Mouse (Mus musculus) hindbrain, embryonic 16.5 days (tissue): ENCODE data around the gene Cenps. TPM values are rescaled to one million over a fixed set of nuclear protein-coding genes. Genes with fewer than 3 reads are reported as not detected.

ENCODE experiments used
- ATAC-seq: fragments of 200-750 bp; cut with Nextera tagmentation; 2 replicates; pipeline ENCODE4 v1.8.0; 2017; ENCODE audit warnings: moderate TSS enrichment, moderate library complexity
- H3K27ac ChIP-seq: fragments of 300-500 bp; sonication (generic); 2 replicates; pipeline ENCODE4 v1.5.1; 2014; ENCODE audit warnings: low read depth, mild to moderate bottlenecking, control low read depth, low read length, moderate library complexity
- H3K27me3 ChIP-seq: fragments of 300-500 bp; sonication (generic); replicated peaks from 2 replicates; pipeline ENCODE4 v1.6.1; 2014; ENCODE audit warnings: low read length; ENCODE audit not compliant: control insufficient read depth, insufficient read depth
- H3K36me3 ChIP-seq: fragments of 300-500 bp; sonication (generic); 2 replicates; pipeline ENCODE4 v1.6.1; 2014; ENCODE audit warnings: mild to moderate bottlenecking, low read length, moderate library complexity, mixed read lengths; ENCODE audit not compliant: control insufficient read depth, insufficient read depth
- H3K4me1 ChIP-seq: fragments of 300-500 bp; sonication (generic); 2 replicates; pipeline ENCODE4 v1.6.1; 2014; ENCODE audit warnings: low read depth, low read length; ENCODE audit not compliant: control insufficient read depth, insufficient read depth
- H3K4me2 ChIP-seq: fragments of 300-500 bp; sonication (generic); 2 replicates; pipeline ENCODE4 v1.6.1; 2014; ENCODE audit warnings: mild to moderate bottlenecking, low read length, control low read depth, moderate library complexity
- H3K4me3 ChIP-seq: fragments of 300-500 bp; sonication (generic); 2 replicates; pipeline ENCODE4 v1.5.1; 2014; ENCODE audit warnings: mild to moderate bottlenecking, low read length, control low read depth, moderate library complexity
- H3K9ac ChIP-seq: fragments of 300-500 bp; sonication (generic); 2 replicates; pipeline ENCODE4 v1.6.1; 2014; ENCODE audit warnings: low read depth, mild to moderate bottlenecking, control low read depth, low read length, moderate library complexity
- H3K9me3 ChIP-seq: fragments of 300-500 bp; sonication (generic); 2 replicates; pipeline ENCODE4 v1.6.1; 2014; ENCODE audit warnings: mild to moderate bottlenecking, low read length, moderate library complexity; ENCODE audit not compliant: control insufficient read depth
- WGBS: fragments of 180-500 bp; shearing (Covaris S2); extraction: QIAGEN DNeasy Blood & Tissue Kit; methylation state at CpG from one replicate; pipeline ENCODE4 v1.1.7; 2014; 5-methylcytosine and 5-hydroxymethylcytosine counted together
- polyA plus RNA-seq: library from polyadenylated mRNA; unstranded; fragments of >200 nt; fragmentation: Nextera tagmentation; extraction: Ambion mirVana; gene quantifications from 2 replicates; pipeline ENCODE4 v1.2.1, GENCODE M21; 2015

Cenps gene
- polyA plus RNA-seq, 1 experiment from 2014 or later = 18.9 TPM

DNA sequence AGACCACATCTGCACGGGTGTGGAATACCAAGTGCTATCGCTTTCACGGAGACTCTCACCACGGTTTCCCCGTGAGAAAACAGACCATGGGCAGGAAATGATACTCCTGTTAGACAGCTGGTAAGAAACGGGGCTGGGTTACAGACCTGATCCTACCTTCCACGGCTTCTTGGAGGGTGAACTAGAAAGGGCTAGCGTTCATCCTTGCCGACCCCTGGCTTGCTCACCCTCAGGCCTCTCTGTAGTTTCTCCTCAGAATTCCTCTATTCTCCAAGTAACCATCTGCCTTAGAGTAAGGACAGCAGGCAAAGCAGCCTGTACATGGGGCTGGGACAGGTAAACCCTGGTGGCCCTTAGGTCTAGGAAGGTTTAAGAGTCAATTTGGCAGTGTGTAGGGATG is 11.8 kb upstream of the Cenps start:
- no peak for ATAC-seq
- WGBS = 82% methylated on average over 9 of the region's 9 CpGs
- Histone ChIP-seq H3K36me3 (peaks cover 24% of the 10 kb centered on the region), H3K27ac (no peak overlapping the region), H3K4me3 (no peak overlapping the region), H3K9ac (no peak overlapping the region), H3K27me3 (no peaks in the 10 kb centered on the region), H3K4me1 (peaks cover 2% of the 10 kb centered on the region; the same call in 1 of the 2 replicates), H3K4me2 (no peak overlapping the region), H3K9me3 (no peaks in the 10 kb centered on the region)

DNA sequence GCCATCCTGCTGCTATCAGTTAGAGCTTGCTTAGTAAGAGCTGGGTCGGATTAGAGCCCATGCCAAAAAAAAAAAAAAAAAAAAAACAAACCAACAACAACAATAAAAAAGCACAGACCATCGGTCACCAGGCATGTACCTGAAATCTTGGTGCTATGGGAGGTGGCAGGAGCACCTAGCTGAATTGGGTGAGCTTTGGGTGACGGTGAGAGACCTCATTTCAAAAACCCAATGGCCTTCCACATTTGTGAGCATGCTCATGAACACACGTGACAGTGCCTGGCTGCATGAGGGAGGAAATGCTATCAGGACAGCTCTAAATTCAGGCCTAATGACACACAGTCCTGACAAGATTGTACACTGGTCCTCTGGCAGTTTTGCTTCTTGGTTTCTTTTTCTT is 10.7 kb upstream of the Cenps start:
- Histone ChIP-seq H3K9me3 (no peaks in the 10 kb centered on the region), H3K27me3 (no peaks in the 10 kb centered on the region), H3K4me1 (peaks cover 2% of the 10 kb centered on the region; the same call in 1 of the 2 replicates), H3K27ac (no peak overlapping the region), H3K4me3 (no peak overlapping the region), H3K36me3 (peaks cover 16% of the 10 kb centered on the region), H3K9ac (no peak overlapping the region), H3K4me2 (no peak overlapping the region)
- no peak for ATAC-seq
- 75% methylated on average over 4 of the region's 4 CpGs for WGBS

GRCm38 (mm10) chr4:149147528-149147927 is 10.1 kb upstream of the Cenps start:
- Histone ChIP-seq H3K9ac (no peak overlapping the region), H3K27ac (no peak overlapping the region), H3K4me2 (no peak overlapping the region), H3K4me3 (no peak overlapping the region), H3K4me1 (peaks cover 2% of the 10 kb centered on the region; the same call in 1 of the 2 replicates), H3K36me3 (peaks cover 16% of the 10 kb centered on the region), H3K9me3 (no peaks in the 10 kb centered on the region), H3K27me3 (no peaks in the 10 kb centered on the region)
- no peak for ATAC-seq
- WGBS = 85% methylated on average over 7 of the region's 7 CpGs

DNA sequence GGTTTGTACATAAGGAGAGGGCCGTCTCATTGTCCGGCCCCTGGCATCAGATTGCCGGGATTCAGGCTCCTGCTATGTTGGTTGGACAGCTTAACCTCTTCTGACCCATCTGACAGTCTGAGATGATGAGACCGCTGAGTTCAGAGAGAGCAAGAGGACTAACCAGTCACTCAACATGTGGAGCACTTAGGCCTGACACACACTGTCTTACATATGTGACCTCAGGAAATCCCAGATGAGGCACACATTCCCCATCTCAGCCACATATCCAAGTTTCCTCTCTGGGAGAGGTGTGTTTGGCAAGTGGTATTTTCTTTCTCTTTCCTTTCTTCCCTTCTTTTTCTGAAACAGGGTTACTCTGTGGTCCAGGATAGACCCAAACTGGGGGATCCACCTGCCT is 7.7 kb upstream of the Cenps start:
- no peak overlapping the region for H3K9ac ChIP-seq
- H3K4me2 ChIP-seq = no peak overlapping the region
- no peaks in the 10 kb centered on the region for H3K27me3 ChIP-seq
- no peak overlapping the region for H3K4me3 ChIP-seq
- 78% methylated on average over 4 of the region's 4 CpGs for WGBS
- ATAC-seq = no peak
- H3K27ac ChIP-seq = no peak overlapping the region
- no peaks in the 10 kb centered on the region for H3K9me3 ChIP-seq
- H3K36me3 ChIP-seq = peaks cover 2% of the 10 kb centered on the region
- peaks cover 2% of the 10 kb centered on the region; the same call in 1 of the 2 replicates for H3K4me1 ChIP-seq

- H3K27me3 ChIP-seq = no peaks in the 10 kb centered on the region
- no peak overlapping the region for H3K4me2 ChIP-seq
- no peak overlapping the region for H3K9ac ChIP-seq
- H3K4me3 ChIP-seq = no peak overlapping the region
- 0 out of 2 replicates have a peak overlapping the region, but pooled peaks have one; percentile 29 for H3K27ac ChIP-seq
- no peaks in the 10 kb centered on the region for H3K9me3 ChIP-seq
- ATAC-seq = peak; percentile 90
- peaks cover 2% of the 10 kb centered on the region; the same call in 1 of the 2 replicates for H3K36me3 ChIP-seq
- 7% methylated on average over 3 of the region's 3 CpGs for WGBS
- peaks cover 2% of the 10 kb centered on the region; the same call in 1 of the 2 replicates for H3K4me1 ChIP-seq
These were observed 7.0 kb upstream of the Cenps start for GRCm38 (mm10) chr4:149144459-149144858.

- Histone ChIP-seq H3K4me3 (no peak overlapping the region), H3K9ac (no peak overlapping the region), H3K36me3 (no peaks in the 10 kb centered on the region), H3K4me2 (no peak overlapping the region), H3K27me3 (no peaks in the 10 kb centered on the region), H3K9me3 (no peaks in the 10 kb centered on the region), H3K27ac (no peak overlapping the region), H3K4me1 (peaks cover 2% of the 10 kb centered on the region; the same call in 1 of the 2 replicates)
- ATAC-seq = no peak
- WGBS = 34% methylated on average over 4 of the region's 4 CpGs
These were observed 6.2 kb upstream of the Cenps start for GRCm38 (mm10) chr4:149143594-149143993.

DNA sequence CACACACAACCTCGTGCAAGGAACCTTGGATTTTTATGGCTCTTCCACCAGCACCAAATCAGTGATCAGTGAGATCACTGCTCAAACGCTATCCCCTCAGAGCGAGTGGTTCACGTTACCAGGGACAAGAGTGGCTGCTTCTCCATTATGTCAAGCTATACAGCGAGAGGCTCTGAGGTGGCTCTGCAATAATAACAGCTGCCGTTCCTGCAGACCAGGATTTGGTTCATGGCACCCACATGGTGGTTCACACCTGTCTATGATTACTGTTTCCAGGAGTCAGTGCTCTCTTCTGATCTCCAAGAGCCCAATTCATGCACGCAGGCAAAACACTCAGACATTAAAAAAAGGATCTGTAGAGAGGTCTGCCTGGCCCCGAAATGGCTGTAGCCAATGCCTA is 1.1 kb upstream of the Cenps start:
- 84% methylated on average over 8 of the region's 8 CpGs for WGBS
- ATAC-seq = no peak

DNA sequence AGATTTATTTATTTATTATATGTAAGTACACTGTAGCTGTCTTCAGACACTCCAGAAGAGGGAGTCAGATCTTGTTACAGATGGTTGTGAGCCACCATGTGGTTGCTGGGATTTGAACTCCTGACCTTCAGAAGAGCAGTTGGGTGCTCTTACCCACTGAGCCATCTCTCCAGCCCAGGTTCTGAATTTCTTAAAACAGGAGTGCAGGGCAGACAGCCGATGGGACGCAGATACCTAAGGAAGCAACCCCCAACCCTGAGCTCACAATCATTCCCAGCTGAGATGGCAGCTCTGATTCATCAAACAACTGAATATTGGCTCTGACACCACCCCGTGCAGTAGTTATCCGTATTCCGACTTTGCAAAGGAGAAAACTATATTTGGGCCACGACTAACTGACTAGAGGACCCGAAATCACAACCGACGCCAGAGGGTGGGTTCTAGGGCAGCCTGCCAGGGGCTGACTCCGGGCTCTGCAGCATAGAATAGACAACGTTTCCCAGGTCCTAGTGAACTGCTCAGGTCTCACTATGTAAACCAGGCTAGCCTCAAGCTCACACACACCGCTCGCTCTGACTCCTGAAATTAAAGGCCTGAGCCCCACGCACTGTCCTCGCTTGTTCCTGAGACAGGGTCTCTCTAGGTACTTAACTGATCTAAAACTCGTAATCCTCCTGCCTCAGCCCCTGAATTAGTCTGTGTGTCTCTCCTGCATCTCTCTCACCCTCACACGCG is 1.1 kb downstream of the Cenps start:
- no peak overlapping the region for H3K27ac ChIP-seq

More for the DNA sequence above, 1.1 kb upstream of the Cenps start:
- H3K9me3 ChIP-seq = no peaks in the 10 kb centered on the region
- no peaks in the 10 kb centered on the region for H3K36me3 ChIP-seq
- H3K27me3 ChIP-seq = no peaks in the 10 kb centered on the region
- no peak overlapping the region for H3K27ac ChIP-seq
- no peak overlapping the region for H3K4me2 ChIP-seq
- H3K4me1 ChIP-seq = peaks cover 8% of the 10 kb centered on the region
- no peak overlapping the region for H3K4me3 ChIP-seq
- H3K9ac ChIP-seq = no peak overlapping the region

GRCm38 (mm10) chr4:149133395-149133794 is 4.0 kb downstream of the Cenps start:
- WGBS = 82% methylated on average over 5 of the region's 5 CpGs
- Histone ChIP-seq H3K4me2 (no peak overlapping the region), H3K4me1 (peaks cover 8% of the 10 kb centered on the region), H3K36me3 (0 out of 2 replicates have a peak, but pooled peaks cover 2% of the 10 kb centered on the region), H3K4me3 (no peak overlapping the region), H3K27ac (no peak overlapping the region), H3K9me3 (no peaks in the 10 kb centered on the region), H3K27me3 (no peaks in the 10 kb centered on the region), H3K9ac (no peak overlapping the region)
- no peak for ATAC-seq

More for the DNA sequence above, 1.1 kb downstream of the Cenps start:
- Histone ChIP-seq H3K4me1 (peaks cover 8% of the 10 kb centered on the region), H3K9me3 (no peaks in the 10 kb centered on the region), H3K4me2 (peak overlapping the region; percentile 83), H3K9ac (peak overlapping the region; percentile 73), H3K27me3 (no peaks in the 10 kb centered on the region), H3K4me3 (peak overlapping the region; percentile 67), H3K36me3 (0 out of 2 replicates have a peak, but pooled peaks cover 2% of the 10 kb centered on the region)
- no peak for ATAC-seq
- WGBS = 65% methylated on average over 18 of the region's 18 CpGs
